Mouse (Mus musculus): ENCODE data around the gene Fam213b.

The Fam213b gene

GRCm38 (mm10) chr4:154898506-154899446 is at the start of gene Fam213b:
Gene Fam213b (minus strand): TSS chr4:154899135.
- peak; percentile 85 to 88 for DNase-seq (ENCODE audit: low spot score in 2 of 2)

- DNase-seq (ENCODE audit: low spot score in 2 of 2) = no peak
Measured at GRCm38 (mm10) chr4:154948066-154948939, 49.4 kb upstream of the Fam213b start.

GRCm38 (mm10) chr4:154946319-154946718 is 47.4 kb upstream of the Fam213b start:
- peak; percentile 65 to 66 for DNase-seq (ENCODE audit: low spot score in 2 of 2)

- DNase-seq (ENCODE audit: low spot score in 2 of 2) = peak; percentile 83 to 84
Measured at GRCm38 (mm10) chr4:154944121-154944590, 45.2 kb upstream of the Fam213b start.

- DNase-seq (ENCODE audit: low spot score in 2 of 2) = no peak
Measured at GRCm38 (mm10) chr4:154943323-154944039, 44.5 kb upstream of the Fam213b start.

- DNase-seq (ENCODE audit: low spot score in 2 of 2) = no peak
Measured at GRCm38 (mm10) chr4:154942632-154943322, 43.8 kb upstream of the Fam213b start.

GRCm38 (mm10) chr4:154941831-154942230 is 42.9 kb upstream of the Fam213b start:
- no peak for DNase-seq (ENCODE audit: low spot score in 2 of 2)

GRCm38 (mm10) chr4:154940156-154940555 is 41.2 kb upstream of the Fam213b start:
- DNase-seq (ENCODE audit: low spot score in 2 of 2) = no peak

- DNase-seq (ENCODE audit: low spot score in 2 of 2) = no peak
Measured at GRCm38 (mm10) chr4:154937746-154938145, 38.8 kb upstream of the Fam213b start.

- DNase-seq (ENCODE audit: low spot score in 2 of 2) = no peak
Measured at GRCm38 (mm10) chr4:154936542-154937255, 37.8 kb upstream of the Fam213b start.

- DNase-seq (ENCODE audit: low spot score in 2 of 2) = no peak
Measured at GRCm38 (mm10) chr4:154935788-154936187, 36.9 kb upstream of the Fam213b start.

- DNase-seq (ENCODE audit: low spot score in 2 of 2) = no peak
Measured at GRCm38 (mm10) chr4:154934800-154935199, 35.9 kb upstream of the Fam213b start.

GRCm38 (mm10) chr4:154933306-154933907 is 34.5 kb upstream of the Fam213b start:
- DNase-seq (ENCODE audit: low spot score in 2 of 2) = no peak

GRCm38 (mm10) chr4:154929088-154929660 is 30.2 kb upstream of the Fam213b start:
- DNase-seq (ENCODE audit: low spot score in 2 of 2) = peak; percentile 43 to 56

- DNase-seq (ENCODE audit: low spot score in 2 of 2) = no peak
Measured at GRCm38 (mm10) chr4:154928395-154929087, 29.6 kb upstream of the Fam213b start, which contains the start of gene Tnfrsf14. Gene Tnfrsf14 (minus strand): TSS chr4:154928563.

GRCm38 (mm10) chr4:154927899-154928337 is 29.0 kb upstream of the Fam213b start:
- peak; percentile 72 to 77 for DNase-seq (ENCODE audit: low spot score in 2 of 2)

- DNase-seq (ENCODE audit: low spot score in 2 of 2) = no peak
Measured at GRCm38 (mm10) chr4:154926969-154927898, 28.3 kb upstream of the Fam213b start.

- no peak for DNase-seq (ENCODE audit: low spot score in 2 of 2)
Measured at GRCm38 (mm10) chr4:154925413-154925812, 26.5 kb upstream of the Fam213b start.
